Mouse (Mus musculus): ENCODE measurements around the gene Asb6. TPM values are rescaled to one million over a fixed set of nuclear protein-coding genes. Genes with fewer than 3 reads are reported as not detected.
A peak's percentile ranks its signal among the peaks of the same experiment; 100 is the strongest.

Asb6 gene
- polyA plus RNA-seq (2015; fragmentation: Nextera tagmentation; extraction: Ambion mirVana) = 43.3 and 44.5 TPM in 2 replicates

DNA sequence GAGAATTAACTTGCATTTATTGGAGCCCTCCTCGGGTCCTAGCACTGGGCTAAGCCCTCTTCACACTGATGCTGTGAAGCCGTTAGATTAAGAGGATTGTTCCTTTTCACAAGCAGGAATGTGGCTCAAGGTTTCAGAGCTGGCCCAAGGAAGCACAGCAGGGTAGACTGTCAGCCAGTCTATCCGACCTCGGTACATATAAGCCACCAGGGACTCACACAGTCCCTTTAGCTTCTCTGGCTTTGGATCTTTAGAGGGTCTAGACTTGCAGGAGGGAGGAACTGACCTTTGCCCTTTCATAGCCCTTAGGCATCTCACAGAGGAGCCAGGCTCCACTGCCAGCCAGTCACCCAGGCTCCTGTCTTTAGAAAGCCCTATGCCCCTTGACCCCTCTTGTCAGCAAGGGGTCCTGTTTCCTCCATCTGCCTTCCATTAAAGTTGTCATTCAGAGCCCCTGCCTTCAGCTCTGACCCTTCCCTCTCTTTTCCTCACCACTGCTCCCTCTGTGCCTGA is at the start of gene Asb6:
Gene Asb6 (minus strand): TSS at position 51 of the 513 bp plus-strand sequence.
- ATAC-seq (ENCODE audit: low FRiP score, low read depth) = no peak
- peaks cover 18% of the 10 kb centered on the region for H3K4me1 ChIP-seq (replicated peaks)
- no peaks in the 10 kb centered on the region for H3K9me3 ChIP-seq
- 14% methylated on average over 4 of the region's 4 CpGs for WGBS
- H3K27ac ChIP-seq (replicated peaks) = no peak within 1 kb of the TSS
- peaks cover 6% of the 10 kb centered on the region for H3K36me3 ChIP-seq
- no peak within 1 kb of the TSS for H3K4me3 ChIP-seq
- no peak within 1 kb of the TSS for H3K4me2 ChIP-seq
- H3K27me3 ChIP-seq = no peaks in the 10 kb centered on the region
- no peak within 1 kb of the TSS for H3K9ac ChIP-seq

DNA sequence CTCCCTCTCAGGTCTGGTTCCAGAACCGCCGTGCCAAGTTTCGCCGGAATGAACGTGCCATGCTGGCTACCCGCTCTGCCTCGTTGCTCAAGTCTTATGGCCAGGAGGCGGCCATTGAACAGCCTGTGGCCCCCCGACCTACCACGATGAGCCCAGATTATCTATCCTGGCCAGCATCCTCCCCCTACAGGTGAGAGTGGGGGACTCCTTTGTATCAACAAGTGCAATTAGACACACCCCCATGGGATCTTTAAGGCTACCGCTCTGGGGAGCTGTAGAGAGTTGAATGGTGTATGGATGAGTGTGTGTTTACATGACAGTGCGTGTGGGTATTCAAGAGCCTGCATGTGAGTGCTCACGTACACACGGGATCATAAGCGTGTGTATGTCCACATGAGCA is 49.3 kb upstream of the Asb6 start:
- Histone ChIP-seq H3K4me1 (replicated peaks) (no peaks in the 10 kb centered on the region), H3K36me3 (no peaks in the 10 kb centered on the region), H3K4me2 (no peak overlapping the region), H3K27ac (replicated peaks) (no peak overlapping the region), H3K9ac (no peak overlapping the region), H3K4me3 (no peak overlapping the region), H3K9me3 (no peaks in the 10 kb centered on the region), H3K27me3 (no peaks in the 10 kb centered on the region)
- no peak for ATAC-seq (ENCODE audit: low FRiP score, low read depth)
- WGBS = 90% methylated on average over 15 of the region's 15 CpGs

DNA sequence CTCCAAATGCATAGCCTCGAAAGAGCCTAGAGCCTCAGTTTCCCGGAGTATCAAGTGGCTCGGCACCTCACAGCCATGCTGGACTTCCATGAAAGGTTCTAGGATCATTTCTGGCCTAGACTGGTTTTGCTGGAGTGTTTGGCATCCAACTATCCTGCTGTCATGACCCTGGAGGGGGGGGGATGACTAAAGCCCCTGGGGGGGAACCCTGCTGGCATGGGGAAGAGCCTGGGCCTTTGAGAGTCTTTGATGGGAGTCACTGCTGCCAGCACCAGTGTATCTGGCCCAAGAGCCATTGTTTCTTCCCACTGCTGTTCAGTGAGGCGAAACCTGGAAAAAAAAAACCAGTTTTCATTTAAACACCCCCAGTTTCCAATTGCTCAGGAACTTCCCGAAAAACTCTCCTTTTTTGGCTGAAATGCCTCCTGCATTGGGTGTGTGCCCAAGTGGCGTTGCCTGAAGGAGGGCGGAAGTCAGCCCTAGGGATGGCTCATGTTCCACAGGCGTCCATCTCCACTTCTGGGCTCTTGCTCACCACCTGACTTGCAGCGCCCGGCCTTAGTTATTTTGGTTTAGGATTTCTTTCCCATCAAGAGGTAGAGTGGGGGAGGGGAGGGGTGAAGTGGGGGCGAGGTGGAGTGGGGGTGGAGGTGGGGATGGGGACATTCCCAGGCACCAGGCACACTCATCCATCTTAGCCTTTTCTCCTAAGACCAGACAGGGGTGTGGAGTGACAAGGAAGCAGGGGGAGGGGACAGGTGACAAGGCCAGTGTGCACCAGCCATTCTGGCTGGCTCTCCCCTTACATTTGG is 45.7 kb upstream of the Asb6 start:
- WGBS = 55% methylated on average over 11 of the region's 11 CpGs
- Histone ChIP-seq H3K9ac (no peak overlapping the region), H3K27ac (replicated peaks) (no peak overlapping the region), H3K27me3 (no peaks in the 10 kb centered on the region), H3K36me3 (no peaks in the 10 kb centered on the region), H3K4me3 (no peak overlapping the region), H3K4me2 (no peak overlapping the region), H3K4me1 (replicated peaks) (0 out of 2 replicates have a peak, but pooled peaks cover 2% of the 10 kb centered on the region), H3K9me3 (no peaks in the 10 kb centered on the region)
- no peak for ATAC-seq (ENCODE audit: low FRiP score, low read depth)

DNA sequence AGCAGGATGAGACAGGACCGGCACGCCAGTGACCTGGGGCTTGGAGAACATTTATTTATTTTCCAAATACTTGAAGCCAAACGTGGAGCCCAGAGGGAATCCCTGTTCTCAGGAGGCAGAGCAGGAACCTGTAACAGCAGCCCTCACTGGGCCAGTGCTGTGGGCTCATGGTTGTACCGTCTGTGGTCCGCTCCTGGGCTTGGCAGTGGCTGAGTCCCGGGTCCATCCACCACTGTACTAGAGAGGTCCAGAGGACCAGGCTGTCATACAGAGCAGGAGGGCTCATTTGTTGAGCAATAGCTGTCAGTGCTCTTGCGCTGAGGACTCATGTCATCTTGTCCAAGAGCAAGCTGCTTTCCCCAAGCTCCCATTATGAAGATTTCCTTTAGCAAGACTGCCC is 45.0 kb upstream of the Asb6 start:
- Histone ChIP-seq H3K9ac (no peak overlapping the region), H3K4me1 (replicated peaks) (0 out of 2 replicates have a peak, but pooled peaks cover 2% of the 10 kb centered on the region), H3K4me3 (no peak overlapping the region), H3K4me2 (no peak overlapping the region), H3K27ac (replicated peaks) (no peak overlapping the region), H3K27me3 (no peaks in the 10 kb centered on the region), H3K9me3 (no peaks in the 10 kb centered on the region), H3K36me3 (no peaks in the 10 kb centered on the region)
- 73% methylated on average over 7 of the region's 7 CpGs for WGBS
- ATAC-seq (ENCODE audit: low FRiP score, low read depth) = no peak

DNA sequence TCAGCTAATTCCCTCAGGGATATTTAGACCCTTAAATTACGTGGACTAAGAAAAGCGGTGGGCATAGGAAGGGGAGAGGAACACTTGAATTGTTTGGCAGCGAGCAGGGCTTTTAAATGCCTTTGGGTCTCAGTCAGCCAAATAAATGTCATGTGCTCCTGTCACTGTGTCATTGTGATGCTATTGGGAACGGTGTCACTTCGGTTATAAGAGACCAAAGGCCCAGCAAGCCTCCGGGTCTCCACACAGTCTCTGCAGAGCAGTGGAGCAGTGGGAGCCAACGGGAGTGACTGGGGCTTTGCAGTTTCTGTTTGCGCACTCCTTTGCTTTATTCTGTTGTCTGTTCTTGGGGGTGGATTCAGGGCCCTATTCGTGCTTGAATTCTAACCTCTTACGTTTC is 44.3 kb upstream of the Asb6 start:
- Histone ChIP-seq H3K27me3 (no peaks in the 10 kb centered on the region), H3K4me3 (no peak overlapping the region), H3K36me3 (no peaks in the 10 kb centered on the region), H3K4me2 (no peak overlapping the region), H3K9me3 (no peaks in the 10 kb centered on the region), H3K4me1 (replicated peaks) (0 out of 2 replicates have a peak, but pooled peaks cover 2% of the 10 kb centered on the region), H3K9ac (no peak overlapping the region), H3K27ac (replicated peaks) (0 out of 2 replicates have a peak overlapping the region, but pooled peaks have one; percentile 24)
- WGBS = 23% methylated on average over 10 of the region's 10 CpGs
- no peak for ATAC-seq (ENCODE audit: low FRiP score, low read depth)

DNA sequence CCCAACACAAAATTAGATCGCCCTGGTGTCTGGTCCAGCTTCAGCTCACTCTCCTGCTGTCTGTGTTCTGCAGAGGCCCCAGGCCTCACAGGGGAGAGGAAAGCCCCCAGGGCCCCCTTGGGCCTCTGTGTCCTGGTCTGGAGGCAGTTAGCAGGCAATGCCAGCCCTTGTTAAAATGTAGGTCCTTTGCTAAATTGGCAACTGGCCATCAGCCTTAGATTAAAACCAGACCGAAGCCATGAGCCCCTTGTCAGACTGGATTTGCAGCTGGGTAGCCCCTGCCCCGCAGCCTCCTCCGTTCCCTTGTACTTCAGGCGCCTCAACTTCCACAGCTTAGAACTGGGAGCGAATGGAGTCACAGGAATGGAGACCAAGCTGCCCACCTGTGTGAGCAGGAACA is 42.5 kb upstream of the Asb6 start:
- Histone ChIP-seq H3K9me3 (no peaks in the 10 kb centered on the region), H3K9ac (no peak overlapping the region), H3K4me3 (no peak overlapping the region), H3K27me3 (no peaks in the 10 kb centered on the region), H3K36me3 (no peaks in the 10 kb centered on the region), H3K4me2 (no peak overlapping the region), H3K27ac (replicated peaks) (no peak overlapping the region), H3K4me1 (replicated peaks) (0 out of 2 replicates have a peak, but pooled peaks cover 2% of the 10 kb centered on the region)
- ATAC-seq (ENCODE audit: low FRiP score, low read depth) = no peak
- WGBS = 83% methylated on average over 6 of the region's 6 CpGs

DNA sequence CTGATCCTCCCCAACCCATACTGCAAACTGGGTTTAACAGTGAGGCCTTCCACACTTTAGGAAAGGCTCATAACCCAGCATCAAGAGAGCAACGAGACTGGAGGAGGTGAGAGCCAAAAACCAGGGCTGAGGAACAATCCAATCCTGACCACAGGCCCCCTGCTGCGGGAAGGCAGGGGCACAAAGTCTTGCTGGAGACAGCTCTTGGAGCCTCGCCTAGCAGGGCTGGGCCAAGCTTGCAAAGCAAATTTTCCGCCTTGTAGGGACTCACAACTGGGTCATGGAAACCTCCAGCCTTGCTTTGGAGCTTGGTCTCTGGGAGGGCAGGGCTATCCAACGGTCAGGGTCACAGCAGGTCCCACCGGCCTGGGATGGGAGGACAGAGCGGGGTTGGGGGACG is 40.7 kb upstream of the Asb6 start:
- Histone ChIP-seq H3K4me1 (replicated peaks) (0 out of 2 replicates have a peak, but pooled peaks cover 2% of the 10 kb centered on the region), H3K27ac (replicated peaks) (no peak overlapping the region), H3K27me3 (0 out of 2 replicates have a peak, but pooled peaks cover 3% of the 10 kb centered on the region), H3K36me3 (no peaks in the 10 kb centered on the region), H3K9ac (no peak overlapping the region), H3K4me3 (no peak overlapping the region), H3K4me2 (no peak overlapping the region), H3K9me3 (no peaks in the 10 kb centered on the region)
- WGBS = 60% methylated on average over 8 of the region's 8 CpGs
- no peak for ATAC-seq (ENCODE audit: low FRiP score, low read depth)

DNA sequence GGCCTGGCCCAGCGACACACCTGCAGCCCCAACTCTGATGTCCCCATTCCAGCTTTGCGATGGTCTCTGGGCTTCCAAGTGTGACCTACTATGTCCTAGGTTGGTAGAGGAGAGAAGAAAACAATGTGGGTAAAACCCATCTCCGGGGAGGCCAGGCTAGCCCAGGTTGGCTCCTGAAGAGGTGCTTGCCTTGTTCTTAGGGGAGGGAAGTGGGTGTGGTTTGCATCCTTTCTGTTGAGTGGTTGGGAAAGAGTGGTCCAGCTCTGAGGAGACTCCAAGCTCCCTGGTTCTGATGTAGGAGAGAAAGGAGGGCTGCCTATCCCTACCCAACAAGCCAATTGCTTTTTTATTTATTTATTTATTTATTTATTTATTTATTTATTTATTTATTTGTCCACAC is 35.3 kb upstream of the Asb6 start:
- 57% methylated on average over 3 of the region's 3 CpGs for WGBS
- ATAC-seq (ENCODE audit: low FRiP score, low read depth) = no peak
- no peaks in the 10 kb centered on the region for H3K9me3 ChIP-seq
- H3K36me3 ChIP-seq = no peaks in the 10 kb centered on the region
- H3K4me2 ChIP-seq = peak overlapping the region; percentile 54; the same call in 1 of the 2 replicates
- H3K27ac ChIP-seq (replicated peaks) = no peak overlapping the region
- H3K4me1 ChIP-seq (replicated peaks) = peaks cover 8% of the 10 kb centered on the region; the same call in 1 of the 2 replicates
- no peak overlapping the region for H3K4me3 ChIP-seq
- peaks cover 8% of the 10 kb centered on the region; the same call in 1 of the 2 replicates for H3K27me3 ChIP-seq
- H3K9ac ChIP-seq = no peak overlapping the region

DNA sequence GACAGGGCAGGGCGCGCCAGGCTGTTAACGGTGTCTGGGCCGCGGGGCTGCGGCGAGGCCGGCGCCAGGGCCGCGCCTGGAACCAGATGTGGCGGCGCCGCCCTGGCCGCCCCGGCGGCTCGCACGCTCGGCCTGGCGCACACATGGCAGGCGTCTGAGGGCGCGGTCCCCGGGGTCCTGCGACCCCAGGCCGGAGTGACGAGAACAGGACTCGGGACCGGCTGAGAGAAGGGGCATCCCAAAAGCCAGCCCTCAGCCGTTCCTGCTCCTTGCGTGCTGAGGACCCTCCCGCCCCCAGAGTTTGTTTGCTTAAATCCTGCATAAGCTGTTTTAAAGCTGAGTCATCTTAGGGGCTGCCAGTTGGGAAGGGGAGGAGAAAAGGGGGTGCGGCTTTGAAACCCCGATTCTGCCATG is 34.8 kb upstream of the Asb6 start:
- H3K36me3 ChIP-seq = no peaks in the 10 kb centered on the region
- peaks cover 8% of the 10 kb centered on the region; the same call in 1 of the 2 replicates for H3K4me1 ChIP-seq (replicated peaks)
- no peak for ATAC-seq (ENCODE audit: low FRiP score, low read depth)
- WGBS = 5% methylated on average over 35 of the region's 35 CpGs
- peak overlapping the region; percentile 28 for H3K4me3 ChIP-seq
- peak overlapping the region; percentile 54 for H3K4me2 ChIP-seq
- H3K9ac ChIP-seq = peak overlapping the region; percentile 24; the same call in 1 of the 2 replicates
- peaks cover 8% of the 10 kb centered on the region; the same call in 1 of the 2 replicates for H3K27me3 ChIP-seq
- no peaks in the 10 kb centered on the region for H3K9me3 ChIP-seq
- no peak overlapping the region for H3K27ac ChIP-seq (replicated peaks)

DNA sequence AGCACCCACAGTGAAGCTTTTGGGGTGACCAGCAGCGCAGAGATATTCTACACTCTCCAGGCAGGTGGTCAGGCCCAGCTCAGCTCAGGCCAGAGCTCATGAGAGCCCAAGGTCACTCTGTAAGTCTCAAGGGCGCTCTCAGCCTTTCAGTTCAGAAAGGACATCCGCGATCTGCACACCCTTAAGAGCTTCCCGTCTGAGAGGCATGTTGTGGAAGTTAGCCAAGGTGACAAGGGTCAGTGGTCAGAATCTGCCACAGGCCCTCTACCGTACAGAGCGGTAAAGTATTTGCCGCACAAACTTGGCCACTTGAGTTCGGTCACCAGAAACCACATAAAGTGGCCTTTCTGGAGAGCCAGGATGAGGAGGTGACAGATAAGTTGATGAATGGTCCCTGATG is 33.4 kb upstream of the Asb6 start:
- Histone ChIP-seq H3K4me1 (replicated peaks) (peaks cover 8% of the 10 kb centered on the region; the same call in 1 of the 2 replicates), H3K9ac (no peak overlapping the region), H3K36me3 (no peaks in the 10 kb centered on the region), H3K27me3 (peaks cover 8% of the 10 kb centered on the region; the same call in 1 of the 2 replicates), H3K9me3 (no peaks in the 10 kb centered on the region), H3K4me2 (no peak overlapping the region), H3K27ac (replicated peaks) (no peak overlapping the region), H3K4me3 (no peak overlapping the region)
- ATAC-seq (ENCODE audit: low FRiP score, low read depth) = no peak
- 87% methylated on average over 9 of the region's 9 CpGs for WGBS

DNA sequence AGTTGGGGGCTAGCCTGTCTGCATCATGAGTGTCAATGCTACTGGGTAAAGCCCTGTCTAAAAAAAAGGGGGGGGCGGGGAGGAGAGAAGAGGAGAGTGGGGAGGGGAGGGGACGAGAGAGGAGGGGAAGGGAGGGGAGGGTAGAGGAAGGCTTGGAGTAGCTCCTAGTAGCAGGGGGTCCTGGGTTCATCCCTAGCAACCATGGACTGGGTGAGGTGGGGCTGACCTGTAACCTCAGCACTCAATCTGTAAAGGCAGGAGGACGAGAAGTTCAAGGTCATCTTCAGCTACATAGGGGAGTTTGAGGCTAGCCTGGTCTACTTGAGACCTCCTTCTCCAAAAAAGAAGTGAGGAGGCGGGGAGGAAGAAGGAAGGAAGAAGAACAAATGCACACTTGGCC is 31.9 kb upstream of the Asb6 start:
- H3K9me3 ChIP-seq = no peaks in the 10 kb centered on the region
- H3K36me3 ChIP-seq = no peaks in the 10 kb centered on the region
- no peak overlapping the region for H3K27ac ChIP-seq (replicated peaks)
- peaks cover 8% of the 10 kb centered on the region; the same call in 1 of the 2 replicates for H3K27me3 ChIP-seq
- H3K4me3 ChIP-seq = no peak overlapping the region
- no peak for ATAC-seq (ENCODE audit: low FRiP score, low read depth)
- H3K4me2 ChIP-seq = no peak overlapping the region
- no peak overlapping the region for H3K9ac ChIP-seq
- H3K4me1 ChIP-seq (replicated peaks) = peaks cover 14% of the 10 kb centered on the region
- 56% methylated on average over 4 of the region's 4 CpGs for WGBS

DNA sequence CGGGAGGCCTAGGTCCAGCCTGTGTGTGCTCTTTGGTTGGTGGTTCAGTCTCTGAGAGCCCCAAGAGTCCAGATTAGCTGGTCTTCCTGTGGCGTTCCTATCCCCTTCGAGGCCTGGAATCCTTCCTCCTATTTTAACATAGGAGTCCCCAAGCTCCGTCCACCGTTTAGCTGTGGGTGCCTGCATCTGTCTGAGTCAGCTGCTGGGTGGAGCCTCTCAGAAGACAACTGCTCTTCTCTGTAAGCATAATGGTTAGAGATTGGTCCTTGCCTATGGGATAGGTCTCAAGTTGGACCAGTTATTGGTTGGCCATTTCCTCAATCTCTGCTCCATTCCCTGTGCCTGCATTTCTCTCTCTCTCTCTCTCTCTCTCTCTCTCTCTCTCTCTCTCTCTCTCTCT is 29.6 kb upstream of the Asb6 start:
- no peaks in the 10 kb centered on the region for H3K36me3 ChIP-seq
- H3K4me3 ChIP-seq = no peak overlapping the region
- no peaks in the 10 kb centered on the region for H3K9me3 ChIP-seq
- no peak overlapping the region for H3K9ac ChIP-seq
- no peak overlapping the region for H3K27ac ChIP-seq (replicated peaks)
- no peaks in the 10 kb centered on the region for H3K27me3 ChIP-seq
- H3K4me2 ChIP-seq = no peak overlapping the region
- WGBS = 83% methylated on average over 5 of the region's 5 CpGs
- peaks cover 12% of the 10 kb centered on the region for H3K4me1 ChIP-seq (replicated peaks)
- ATAC-seq (ENCODE audit: low FRiP score, low read depth) = no peak
